Mouse (Mus musculus) retina, adult 2 months (tissue): ENCODE measurements around the gene Hdc.
A peak's percentile ranks its signal among the peaks of the same experiment; 100 is the strongest.

Experiments used
- DNase-seq: peaks from one replicate; pipeline ENCODE4 v3.0.0-alpha.2; 2012; ENCODE audit warnings: low read depth, low spot score

Hdc gene

DNA sequence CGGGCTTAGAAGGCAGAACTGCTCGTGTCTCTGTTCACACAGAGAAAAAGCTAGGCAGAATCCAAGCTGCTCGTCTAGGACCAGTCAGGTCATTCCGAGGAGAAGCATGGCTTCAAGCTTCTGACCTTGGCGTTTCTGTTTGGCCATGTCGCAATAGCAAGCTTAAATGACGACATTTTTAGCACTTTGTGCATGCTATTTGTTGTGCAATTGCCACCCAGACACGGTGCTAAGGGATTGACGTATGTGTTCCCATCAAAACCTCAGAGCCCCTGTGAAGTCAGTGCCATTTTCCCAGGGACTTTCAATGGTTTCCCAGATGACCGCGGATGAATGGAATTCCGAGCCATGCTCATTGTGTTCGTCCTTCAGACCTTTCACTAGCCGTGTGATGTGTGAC lies 18.6 kb downstream of the Hdc start:
- DNase-seq, result no peak

DNA sequence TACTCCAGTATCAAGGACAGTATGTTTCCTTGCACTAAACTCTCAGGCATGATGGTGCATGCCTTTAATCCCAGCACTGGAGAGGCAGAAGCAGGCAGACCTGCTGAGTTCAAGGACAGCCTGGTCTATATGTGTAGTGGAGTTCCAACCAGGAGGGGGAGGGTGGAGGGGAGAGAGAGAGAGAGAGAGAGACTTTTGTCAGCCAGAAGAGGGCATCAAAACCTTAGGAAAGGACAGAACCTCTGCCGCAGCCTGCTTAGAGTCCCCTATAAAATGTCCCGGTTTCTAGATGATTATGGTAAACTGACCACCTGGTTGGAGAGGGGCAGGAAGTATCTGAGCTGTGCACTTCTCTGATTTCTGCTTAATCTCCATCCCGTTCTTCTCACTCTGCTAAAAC lies 20.1 kb downstream of the Hdc start:
- no peak for DNase-seq

DNA sequence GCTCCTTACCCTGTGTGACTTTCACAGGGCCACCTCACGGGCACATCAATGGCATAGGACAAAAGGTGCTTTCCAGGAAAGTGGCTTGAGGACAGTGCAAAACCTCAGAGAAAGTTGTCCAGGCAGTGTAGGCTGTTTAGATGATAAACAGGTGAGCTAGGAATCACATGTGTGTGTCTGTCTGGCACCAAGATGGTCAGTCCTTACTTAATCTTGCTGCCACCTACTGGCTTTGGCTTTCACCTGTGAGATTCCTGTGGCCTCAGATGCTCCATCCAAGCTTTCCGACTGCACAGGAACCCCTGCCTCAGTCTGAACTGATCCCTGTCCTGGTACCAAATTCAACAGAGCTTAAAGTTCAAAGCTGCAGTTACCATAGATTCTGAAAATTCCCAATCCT lies 20.7 kb downstream of the Hdc start:
- DNase-seq, result no peak

- no peak for DNase-seq
Observed at GRCm38 (mm10) chr2:126597279-126598241, 21.5 kb downstream of the Hdc start.

GRCm38 (mm10) chr2:126596347-126597072 lies 22.6 kb downstream of the Hdc start:
- DNase-seq, result no peak

GRCm38 (mm10) chr2:126593831-126594610 lies 25.1 kb downstream of the Hdc start:
- peak; percentile 32 for DNase-seq

GRCm38 (mm10) chr2:126591304-126591703 lies 27.8 kb downstream of the Hdc start:
- DNase-seq, result no peak

DNA sequence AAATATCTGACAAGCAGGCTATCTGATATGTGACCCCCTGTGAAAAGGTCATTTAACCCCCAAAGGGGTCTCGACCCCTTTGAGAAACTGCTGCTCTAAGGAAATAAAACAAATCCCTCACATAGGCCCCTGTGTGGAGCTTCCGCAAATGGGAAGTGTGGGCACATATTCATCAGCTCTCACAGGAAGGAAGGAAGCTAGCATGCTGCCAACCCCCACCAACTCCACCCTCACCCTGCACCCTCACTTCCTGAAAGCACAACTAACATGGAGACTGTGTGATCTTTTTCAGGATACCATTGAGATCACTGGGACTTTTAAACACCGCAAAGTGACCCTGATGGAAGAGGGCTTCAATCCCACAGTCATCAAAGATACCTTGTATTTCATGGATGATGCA lies 31.6 kb downstream of the Hdc start:
- no peak for DNase-seq

GRCm38 (mm10) chr2:126584621-126585369 lies 34.3 kb downstream of the Hdc start:
- no peak for DNase-seq

GRCm38 (mm10) chr2:126583960-126584359 lies 35.1 kb downstream of the Hdc start:
- no peak for DNase-seq

- DNase-seq, result no peak
Observed at GRCm38 (mm10) chr2:126579282-126579681, 39.8 kb downstream of the Hdc start.

DNA sequence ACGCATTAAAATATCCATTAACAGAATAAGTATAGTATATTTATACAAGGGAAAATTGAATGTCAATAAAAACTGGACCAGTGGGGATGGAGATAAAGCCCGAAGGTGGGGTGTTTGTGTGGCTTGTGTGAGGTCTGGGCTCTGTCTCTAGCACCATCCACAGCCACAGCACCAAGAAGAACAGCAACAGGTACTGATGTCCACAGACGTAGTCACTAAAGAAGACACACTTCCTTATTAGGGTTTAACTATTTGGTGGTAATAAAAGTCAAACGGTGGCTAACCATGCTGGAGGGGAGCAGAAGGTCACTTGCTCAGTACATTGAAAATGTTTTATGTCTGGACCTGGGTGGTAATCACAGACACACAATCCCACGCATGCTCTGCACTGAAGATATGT lies 41.7 kb downstream of the Hdc start:
- DNase-seq, result no peak

DNA sequence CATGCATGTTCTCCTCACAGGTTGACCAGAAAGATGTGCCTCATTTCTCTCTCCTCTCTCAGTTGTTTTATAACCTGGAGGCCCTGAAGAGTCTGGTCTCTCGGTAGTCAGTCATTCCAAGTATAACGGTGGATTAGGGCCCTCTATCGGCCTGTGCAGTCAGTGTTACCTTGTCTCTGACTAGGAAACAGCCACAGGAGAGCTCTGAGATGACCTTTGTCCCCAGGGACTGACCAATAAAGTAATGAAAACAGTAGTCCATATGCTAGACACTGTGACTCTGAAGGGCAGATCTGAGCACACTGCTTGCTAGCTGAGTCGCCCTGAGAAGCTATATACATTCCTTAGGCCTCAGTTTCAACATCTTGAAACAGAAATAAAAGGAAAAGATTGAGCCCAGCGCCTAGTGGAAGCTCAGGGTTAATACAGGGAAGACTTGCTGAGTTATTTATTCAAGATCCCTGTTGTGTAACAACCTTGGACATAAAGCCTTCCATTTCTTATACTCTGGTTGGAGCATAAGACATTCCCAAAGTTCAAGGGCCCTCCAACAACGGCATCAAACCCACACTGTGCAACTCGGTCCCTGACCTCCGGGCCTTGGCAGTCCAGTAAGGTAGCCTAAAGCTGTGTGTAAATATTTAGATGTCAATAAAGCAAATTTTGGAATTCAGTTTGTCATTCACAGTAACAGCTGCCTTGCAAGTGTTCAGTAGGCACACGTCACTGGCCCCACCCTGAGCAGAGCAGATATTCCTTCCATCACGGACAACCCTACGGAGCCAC lies 43.5 kb downstream of the Hdc start:
- DNase-seq, result no peak

DNA sequence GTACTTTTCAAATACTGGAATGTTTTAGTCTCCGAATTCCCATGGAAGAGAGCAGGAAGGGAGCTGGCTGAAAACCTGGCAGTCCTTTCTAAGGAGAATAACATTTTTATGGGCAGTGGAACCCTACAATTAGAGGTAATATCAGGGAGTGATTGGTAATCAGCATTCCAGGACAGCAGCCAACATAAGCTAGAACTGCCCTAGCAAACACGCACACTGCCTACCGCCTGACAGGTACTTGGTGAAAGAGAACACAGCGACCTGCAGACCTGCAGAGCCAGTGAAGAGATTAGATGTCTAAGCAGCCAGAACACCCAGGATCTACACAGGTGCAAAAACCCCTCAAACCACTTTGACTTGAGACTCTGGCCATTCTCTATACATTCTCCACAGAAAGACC lies 46.4 kb downstream of the Hdc start:
- DNase-seq, result no peak

GRCm38 (mm10) chr2:126572163-126572562 lies 46.9 kb downstream of the Hdc start:
- no peak for DNase-seq

GRCm38 (mm10) chr2:126563411-126564105 lies 55.5 kb downstream of the Hdc start:
- no peak for DNase-seq

DNA sequence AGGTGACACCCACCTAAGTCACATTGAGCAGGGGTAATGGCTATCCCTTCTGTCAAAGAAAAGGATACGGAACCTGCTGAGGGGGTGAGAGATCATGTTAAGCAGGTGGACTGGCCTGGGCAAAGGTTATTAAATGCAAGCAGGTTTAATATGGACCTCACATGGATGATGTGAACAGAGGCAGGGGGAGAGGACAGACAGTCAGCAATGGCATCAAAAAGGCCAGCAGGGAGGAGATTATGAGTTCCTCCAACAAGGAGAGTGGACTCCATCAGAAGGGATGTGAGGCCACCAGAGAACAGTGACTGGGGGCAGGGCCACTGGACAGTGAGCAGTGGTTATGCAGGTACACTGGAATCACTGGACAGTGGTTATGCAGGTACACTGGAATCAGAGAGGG lies 59.0 kb downstream of the Hdc start:
- no peak for DNase-seq

DNA sequence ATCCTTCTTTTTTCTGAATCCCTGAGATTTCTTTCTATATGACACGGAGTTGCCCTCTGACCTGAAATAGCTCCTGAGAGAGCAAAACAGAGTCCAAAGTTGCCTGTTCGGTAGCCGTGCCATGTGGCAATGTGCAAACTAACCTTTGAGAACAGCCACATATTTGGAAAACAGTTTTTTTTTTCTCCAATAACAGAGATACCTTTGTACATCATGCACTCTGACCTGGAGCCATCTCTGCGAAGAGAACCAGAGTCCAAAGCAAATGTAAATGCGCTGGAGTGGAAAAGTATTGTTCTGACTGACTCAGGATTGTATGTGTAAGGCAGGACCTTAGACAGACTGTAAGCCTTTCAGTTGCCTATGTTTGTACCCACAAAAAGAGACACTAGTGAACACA lies 63.6 kb downstream of the Hdc start:
- no peak for DNase-seq

- DNase-seq, result no peak
Observed at GRCm38 (mm10) chr2:126553291-126553639, 65.8 kb downstream of the Hdc start.
